Mouse (Mus musculus) heart, postnatal 25 days (tissue): ENCODE results near the gene St6galnac4. TPM values are rescaled to one million over a fixed set of nuclear protein-coding genes. Genes with fewer than 3 reads are reported as not detected.

Source experiments
- DNase-seq: peaks from one replicate; pipeline ENCODE4 v3.0.0; 2022; ENCODE audit warnings: low spot score
- intact Hi-C: fragments of 180-260 bp; cut with DNase I; formaldehyde crosslinking; loops from one replicate; pipeline ENCODE4 v1.15.1; 2025
- total RNA-seq, 2 experiments: library from RNA; stranded (reverse); gene quantifications; 2 replicates each; pipeline ENCODE4 v1.2.3; 2021

Gene St6galnac4
- total RNA-seq, 2 experiments from 2014 or later, result 17.7 to 21.4 TPM

DNA sequence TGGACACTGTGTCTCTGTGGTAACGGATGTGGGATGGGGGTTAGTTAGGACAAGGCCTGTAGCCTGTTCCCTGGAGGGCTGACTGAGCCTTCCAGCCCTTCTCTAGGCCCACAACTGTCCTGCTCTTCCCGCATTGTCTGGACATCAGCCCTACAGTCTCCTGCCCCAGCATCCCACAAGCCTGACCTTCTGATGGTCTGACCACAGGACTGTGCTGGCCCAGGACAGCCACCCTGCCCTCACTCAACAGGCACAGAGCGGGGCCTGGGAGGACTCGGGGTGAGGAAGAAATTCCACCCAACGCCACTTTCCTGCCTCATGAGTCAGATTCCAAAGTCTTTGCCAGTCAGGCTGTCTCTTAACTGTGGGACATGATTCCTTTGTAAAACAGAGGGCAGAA is 10.8 kb downstream of the St6galnac4 start:
- intact Hi-C loops, result no loop called here
- no peak for DNase-seq

DNA sequence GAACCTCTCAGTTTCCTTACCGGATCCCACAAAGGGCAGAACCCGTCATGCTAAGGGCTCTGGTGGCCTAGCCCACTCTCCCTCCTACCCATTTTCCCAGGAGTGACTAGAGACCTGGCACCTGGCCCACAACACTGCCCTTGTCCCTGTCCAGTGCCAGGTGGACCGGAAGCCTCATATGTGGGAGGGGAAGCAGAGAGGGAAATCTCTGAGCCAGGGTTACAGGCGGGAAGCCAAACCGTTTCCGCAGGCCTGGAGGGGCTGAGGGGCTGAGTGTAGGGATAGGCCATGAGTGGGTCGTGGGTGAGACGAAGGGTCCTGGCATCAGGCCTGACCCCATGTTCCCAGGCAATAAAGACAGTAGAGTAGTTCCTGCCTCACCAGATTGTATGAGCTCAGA is 11.6 kb downstream of the St6galnac4 start:
- DNase-seq, result no peak
- intact Hi-C loops, result no loop called here

DNA sequence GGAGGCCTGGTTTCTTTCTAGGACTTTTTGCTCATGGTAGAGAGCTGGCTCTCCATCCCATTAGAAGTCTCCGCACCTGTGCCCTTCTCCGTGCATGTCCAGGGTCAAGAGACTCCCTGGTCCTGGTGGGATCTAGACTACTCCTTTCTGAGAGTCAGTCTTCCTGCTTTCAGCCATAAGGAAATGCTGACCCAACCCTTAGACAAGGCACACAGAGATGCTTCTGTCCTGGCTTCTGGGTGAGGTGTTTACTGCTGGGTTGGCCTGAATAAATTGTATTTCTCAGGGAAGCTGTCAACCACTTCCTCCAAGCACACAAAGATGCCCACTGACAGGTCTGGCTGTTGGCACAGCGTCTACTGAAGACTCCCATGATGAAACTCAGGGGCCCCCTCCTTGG is 12.5 kb downstream of the St6galnac4 start, which contains the start of gene St6galnac6:
St6galnac6 (plus strand) TSS at position 301 of the 400 bp plus-strand sequence.
- DNase-seq, result no peak
- intact Hi-C loops, result no loop called here

DNA sequence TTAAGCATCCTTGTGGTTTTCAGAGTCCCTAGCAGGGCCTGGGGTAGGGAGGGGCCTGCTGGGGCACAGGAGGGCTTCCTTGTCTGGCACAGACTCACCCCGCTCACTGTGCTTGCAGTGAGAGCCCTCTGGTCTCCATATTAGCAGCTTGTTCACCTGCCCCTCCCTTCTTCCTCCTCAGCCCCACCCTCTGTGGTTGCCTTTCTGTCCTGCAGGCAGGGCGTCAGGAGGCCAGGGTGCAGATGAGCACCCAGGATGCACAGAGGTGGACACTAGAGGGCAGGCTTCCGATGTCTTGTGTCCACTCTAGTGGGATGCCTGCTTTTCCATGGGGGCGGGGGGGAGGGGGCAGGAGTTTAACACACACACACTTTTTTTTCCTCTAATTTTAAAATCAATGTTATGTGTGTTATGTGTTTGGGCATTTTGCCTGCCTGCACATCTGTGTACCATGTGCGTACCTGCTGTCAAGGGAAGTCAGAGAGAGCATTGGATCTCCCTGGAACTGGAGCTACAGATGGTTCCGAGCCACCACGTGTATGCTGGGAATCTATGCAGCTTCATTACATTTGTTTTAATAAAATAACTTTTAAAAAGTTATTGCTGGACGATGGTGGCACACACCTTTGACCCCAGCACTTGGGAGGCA is 14.6 kb downstream of the St6galnac4 start:
- intact Hi-C loops, result loop anchor here (1.0 kb wide), 1 partner anchor 18 kb away; no protein-coding TSS in a partner anchor
- no peak for DNase-seq

DNA sequence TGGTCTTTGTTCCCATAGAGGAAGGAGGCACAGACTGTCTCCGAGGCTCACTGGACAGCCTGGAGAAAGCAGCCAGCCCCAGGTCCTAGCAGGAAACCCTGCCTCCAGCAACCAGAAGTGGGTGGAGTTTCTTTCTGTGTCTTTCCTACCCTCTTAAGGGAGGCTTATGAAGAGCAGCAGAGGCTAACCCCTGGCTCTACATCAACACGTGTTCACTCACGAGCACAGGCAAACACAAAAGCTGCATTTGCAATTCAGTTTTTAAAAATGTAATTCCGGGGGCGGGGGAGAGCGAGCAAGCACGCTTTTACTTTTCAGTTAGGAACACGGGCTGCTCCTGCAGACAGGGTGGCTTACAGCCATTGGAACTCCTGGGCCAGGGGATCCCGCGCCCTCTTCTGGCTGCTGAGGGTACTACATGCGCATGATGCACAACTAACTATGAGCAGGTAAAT is 15.7 kb downstream of the St6galnac4 start:
- intact Hi-C loops, result loop anchor here (1.0 kb wide), 1 partner anchor 19 kb away; no protein-coding TSS in a partner anchor
- DNase-seq, result peak; percentile 70

DNA sequence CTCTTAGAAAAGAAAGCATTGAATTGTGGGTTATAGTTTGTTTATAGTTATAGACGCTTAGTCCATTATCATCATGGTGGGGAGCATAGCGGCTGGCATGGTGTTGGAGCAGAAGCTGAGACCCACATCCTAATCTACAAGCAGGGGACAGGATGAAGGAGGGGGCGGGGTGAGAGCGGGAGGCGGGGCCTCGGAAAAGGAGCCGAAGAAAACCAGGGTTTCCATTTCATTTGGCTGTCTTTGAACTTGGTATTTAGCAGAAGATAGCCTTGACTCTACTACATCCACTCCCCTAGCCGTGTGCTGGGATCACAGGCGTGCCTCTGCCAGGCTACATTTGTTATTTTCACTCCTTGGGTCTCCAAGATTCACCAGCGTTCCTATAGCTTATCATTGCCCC is 17.7 kb downstream of the St6galnac4 start:
- intact Hi-C loops, result loop anchor here (1.0 kb wide), 1 partner anchor 18 kb away; no protein-coding TSS in a partner anchor
- no peak for DNase-seq

DNA sequence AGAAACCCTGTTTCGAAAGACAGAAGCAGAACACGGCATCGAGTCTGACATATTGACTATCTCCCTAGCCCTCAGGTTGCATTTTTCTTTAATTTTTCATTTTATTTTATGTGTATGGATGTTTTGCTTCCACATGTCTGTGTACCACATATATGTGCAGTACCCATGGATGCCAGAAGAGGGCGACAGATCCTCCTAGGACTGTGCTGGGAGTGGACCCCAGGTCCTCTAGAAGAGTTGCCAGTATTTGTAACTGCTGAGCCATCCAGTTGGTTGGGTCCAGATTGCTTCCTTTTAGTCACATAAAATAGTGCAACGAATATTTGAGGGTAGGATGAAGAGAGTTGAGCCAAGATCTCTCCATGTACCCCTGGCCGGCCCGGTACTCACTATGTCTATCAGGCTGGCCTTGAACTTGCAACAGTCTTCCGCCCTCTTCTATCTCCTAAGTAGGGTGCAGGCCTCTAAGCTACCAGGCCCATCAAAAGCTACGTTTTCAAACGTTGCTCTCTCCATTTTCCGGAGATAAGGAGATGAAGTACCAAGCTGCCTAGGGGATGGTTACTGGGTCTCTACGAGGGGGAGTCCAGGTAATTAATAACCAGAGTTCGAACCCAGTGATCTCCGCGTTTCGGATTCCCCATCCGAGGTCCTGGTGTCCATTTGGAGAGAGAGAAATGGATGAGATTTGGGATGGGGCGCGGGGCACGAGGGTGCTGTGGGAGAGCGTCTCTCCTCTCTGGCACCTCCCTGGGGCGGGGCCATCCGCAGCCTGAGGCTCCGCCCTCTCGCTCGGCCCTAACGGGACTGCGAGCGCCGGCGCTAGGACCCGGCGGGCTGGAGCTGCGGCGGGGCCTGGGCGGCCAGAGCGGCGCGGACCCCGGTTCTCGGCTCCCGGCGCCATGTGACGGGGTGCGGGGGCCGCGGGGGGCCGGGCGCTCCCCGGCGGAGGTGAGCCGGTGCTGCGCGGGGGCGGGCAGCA is 19.6 kb downstream of the St6galnac4 start:
- intact Hi-C loops, result no loop called here
- DNase-seq, result peak; percentile 81

DNA sequence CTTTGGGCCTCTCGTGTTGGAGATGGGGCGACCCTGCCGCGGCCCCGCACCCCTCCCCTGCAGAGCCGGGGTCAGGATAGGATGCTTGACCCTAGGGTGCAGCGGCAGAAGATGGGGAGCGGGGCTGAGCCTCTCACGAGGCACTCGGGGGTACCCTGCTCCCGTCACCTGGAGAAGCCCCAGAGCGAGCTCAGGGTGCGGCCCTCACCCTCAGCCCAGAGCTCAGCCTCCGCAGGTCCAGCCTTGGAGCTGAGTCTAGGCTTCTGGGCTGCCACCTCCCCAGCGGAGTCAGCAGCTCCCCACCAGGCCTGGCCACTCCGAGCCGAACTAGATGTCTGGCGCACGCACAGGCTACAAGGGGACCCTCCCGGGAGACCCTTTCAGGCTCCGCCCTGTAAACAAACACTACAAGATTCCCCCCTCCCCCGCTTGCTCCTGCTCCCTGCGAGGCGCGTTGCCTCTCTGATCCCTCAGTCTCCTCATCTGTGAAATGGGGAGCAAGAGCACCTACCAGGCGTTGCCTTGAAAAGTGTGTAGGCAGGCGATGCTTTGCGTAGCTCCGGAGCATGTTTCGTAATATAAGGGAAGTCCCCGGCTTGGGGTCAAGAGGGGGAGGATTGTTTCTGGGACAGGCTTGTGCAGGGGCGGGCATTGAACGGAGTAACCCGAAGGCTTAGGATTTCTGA is 20.5 kb downstream of the St6galnac4 start:
- peak; percentile 48 for DNase-seq
- intact Hi-C loops, result no loop called here

DNA sequence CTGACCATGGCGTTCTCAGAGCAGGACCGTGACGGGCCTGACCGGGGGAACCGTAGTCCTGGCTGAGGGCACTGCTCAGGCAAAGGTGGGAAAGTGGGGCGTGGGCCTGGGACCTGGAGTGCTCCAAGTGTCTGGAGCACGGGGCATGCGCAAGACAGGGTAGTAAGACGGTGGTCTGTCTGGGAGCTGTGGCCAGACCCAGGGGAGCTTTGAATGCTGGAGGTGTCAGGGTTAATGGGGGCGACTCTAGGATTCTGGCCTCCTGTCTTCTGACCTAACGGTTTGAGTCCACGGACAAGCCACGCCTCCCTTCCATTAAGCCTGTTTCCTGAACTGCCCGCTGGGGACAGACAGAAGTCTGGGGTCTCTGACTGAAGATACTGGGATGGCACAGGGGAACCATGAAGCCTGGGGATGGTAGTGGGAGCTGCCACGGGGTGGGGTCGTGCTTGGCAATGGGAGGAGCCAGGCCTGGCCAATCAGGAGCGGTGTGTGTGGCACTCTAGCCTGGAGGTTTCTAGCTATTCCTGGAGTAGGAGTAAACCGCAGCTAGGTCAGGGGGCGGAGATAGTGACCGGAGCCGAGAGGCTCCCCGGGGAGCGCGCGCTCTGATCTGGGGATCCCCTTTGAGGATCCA is 21.4 kb downstream of the St6galnac4 start:
- intact Hi-C loops, result no loop called here
- peak; percentile 76 for DNase-seq

DNA sequence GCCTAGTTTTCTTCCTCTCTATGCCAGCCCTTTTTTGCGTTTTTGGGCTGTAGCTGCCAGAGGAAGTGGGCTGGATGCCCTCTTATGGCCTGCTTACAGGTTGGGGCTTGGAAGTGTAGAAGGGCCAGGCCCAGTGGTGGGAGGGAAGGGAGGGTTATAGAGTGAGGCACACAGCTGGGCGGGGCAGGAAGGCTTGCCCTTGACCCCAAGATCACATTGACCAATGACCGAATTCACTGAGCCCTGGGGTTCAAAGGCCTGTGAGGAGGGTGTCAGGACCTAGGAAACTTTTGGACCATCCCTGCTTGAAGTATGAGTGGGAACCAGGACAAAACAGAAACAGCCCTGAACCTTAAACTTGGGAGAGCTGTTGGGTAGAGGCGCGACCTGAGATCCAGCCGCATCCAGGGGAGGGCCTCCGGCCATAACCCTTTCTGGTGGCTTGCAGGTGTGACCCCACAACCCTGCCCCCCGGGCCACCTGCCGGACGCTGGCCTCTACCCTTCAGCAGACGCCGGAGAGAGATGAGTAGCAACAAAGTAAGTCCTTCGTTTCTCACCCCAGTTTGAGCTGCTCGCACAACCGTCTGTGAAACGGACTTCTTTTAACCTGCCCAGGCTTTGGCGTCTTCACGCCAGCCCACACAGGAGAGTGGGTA is 22.0 kb downstream of the St6galnac4 start:
- DNase-seq, result no peak
- intact Hi-C loops, result no loop called here

DNA sequence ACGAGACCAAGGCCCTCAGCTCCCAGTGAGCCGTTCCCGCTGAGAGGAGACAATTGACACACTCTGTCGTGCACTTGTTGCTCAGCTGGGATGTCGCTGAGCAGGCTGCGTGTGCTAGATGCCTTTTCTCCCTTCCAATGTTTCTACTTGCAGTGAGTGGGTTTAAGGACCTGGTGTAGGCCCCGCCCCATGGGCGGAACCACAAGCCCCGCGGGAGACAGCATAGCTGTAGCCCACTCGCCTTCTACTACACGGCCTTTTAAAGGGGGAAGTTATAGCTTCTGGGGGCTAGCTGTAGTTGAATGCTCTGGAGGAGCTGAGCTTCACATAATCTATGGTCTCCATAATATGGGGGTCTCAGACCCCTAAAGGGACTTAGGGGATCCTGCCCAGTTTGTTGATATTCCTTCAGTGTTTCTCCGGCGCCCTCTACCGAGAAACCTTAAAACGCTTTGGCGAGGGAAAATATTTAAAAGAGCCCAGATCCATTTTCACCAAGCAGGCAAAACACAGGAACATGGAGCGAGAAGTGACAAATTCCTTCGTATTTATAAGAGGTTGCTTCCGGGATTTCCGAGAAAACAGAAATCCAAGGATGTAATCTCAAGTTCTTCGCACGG is 23.8 kb downstream of the St6galnac4 start:
- intact Hi-C loops, result no loop called here
- DNase-seq, result no peak

DNA sequence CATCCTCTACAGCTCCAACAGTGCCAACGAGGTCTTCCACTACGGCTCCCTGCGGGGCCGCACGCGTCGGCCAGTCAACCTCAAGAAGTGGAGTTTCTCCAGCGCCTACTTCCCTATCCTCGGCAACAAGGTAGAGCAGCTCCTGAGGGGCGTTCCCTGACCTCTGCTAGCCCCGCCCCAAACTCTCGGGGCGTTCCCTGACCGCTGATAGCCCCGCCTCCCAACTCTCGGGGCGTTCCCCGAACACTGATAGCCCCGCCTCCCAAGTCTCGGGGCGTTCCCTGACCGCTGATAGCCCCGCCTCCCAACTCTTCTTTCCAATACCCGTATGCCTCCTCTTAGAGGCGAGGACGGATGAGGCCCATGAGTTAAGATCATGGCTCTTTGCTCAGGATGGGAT is 25.4 kb downstream of the St6galnac4 start:
- DNase-seq, result no peak
- intact Hi-C loops, result no loop called here

DNA sequence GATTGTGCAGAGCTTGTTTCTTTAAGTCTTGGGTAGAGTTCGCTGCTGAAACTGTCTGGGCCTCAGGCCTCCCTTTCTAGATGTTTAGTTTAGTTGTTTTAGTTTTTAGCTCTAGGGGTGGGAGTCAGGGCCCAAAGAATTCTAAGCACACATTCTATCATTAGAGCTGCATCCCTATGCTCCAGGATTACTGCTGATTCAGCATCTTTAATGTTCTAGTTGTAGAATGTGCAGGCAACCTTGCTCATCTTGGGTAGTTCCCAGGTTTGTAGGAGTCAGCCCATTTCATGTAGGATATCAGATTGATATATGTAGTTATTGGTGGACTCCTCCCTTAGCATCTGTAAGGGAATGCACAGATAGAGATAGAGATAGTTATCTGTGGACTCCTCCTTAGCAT is 30.2 kb downstream of the St6galnac4 start:
- intact Hi-C loops, result loop anchor here (5.0 kb wide), 1 partner anchor 35 kb away; no protein-coding TSS in a partner anchor
- DNase-seq, result no peak

DNA sequence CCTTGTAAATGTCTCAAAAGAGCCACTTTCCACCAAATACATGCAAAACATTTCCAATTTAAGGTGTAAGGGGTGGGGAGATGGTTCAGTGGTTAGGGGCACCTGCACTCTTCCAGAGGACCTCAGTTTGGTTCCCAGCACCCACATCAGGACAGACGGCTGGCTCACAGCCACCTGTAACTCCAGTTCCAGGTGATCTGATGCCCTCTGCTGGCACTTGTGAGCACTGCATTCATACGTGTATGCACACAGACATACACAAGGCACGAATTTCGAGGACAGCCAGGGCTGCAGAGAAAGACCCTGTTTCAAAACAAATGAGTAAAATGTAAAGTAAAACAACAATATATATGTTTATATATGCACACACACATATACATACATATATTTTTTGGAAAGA is 30.7 kb downstream of the St6galnac4 start:
- DNase-seq, result no peak
- intact Hi-C loops, result loop anchor here (5.0 kb wide), 1 partner anchor 35 kb away; no protein-coding TSS in a partner anchor

DNA sequence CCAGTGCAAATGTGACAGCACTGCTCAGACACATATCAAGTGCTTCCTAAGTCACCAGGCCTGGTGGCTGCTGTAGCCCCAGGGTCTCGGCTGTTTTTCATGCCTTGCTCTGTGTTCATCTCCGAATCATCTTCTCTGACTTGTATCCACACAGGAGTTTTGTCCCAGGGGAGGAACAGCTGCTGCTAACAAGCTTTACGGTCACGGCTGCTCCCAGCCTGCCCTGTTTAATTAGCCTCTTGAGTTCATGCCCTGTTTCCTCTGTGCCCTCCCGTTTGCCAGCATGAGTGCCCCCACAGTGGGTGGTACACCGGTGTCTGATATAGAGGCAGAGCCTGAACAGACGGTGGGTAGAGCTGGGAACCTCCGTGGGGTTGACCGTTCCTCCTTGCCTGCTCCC is 31.2 kb downstream of the St6galnac4 start:
- intact Hi-C loops, result loop anchor here (5.0 kb wide), 1 partner anchor 36 kb away; no protein-coding TSS in a partner anchor
- DNase-seq, result no peak

DNA sequence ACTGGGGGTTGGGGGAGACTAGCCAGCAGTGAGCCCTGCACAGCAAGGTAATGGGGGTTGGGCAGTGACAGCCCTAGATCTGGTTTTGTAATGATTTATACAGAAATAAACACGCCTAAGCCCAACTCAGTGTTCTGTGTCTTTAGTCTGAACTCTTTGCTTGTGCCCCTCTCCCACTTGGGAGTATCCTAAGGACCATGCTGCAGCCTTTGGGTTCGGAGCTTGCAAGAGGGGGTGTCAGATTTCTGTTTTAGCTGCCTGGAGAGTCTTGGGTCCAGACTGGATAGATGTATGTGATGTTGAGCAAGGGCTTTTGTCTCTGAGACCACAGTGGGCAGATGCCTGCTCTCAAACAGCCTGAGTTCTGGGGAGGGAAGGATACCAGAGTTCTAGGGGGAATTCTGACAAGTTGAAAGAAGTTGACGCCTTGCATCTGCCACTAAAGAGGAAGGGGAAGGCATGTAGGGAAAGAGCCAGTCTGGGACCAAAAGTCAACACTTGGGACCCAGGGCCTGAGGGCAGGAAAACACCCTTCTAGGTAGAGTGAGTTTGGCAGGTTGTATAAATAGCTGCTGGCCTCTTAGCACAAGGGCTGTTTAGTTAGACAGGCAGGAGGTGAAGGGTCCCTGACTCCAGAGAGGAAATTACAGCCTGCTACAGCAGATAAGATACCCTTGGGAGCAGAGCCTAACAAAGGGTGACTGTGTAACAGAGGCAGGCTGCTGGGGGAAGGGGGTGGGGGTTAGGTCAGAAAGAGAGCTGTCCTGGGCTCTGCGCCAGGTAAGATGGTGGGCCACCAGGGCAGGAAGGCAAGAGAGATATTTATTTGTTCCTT is 34.0 kb downstream of the St6galnac4 start:
- intact Hi-C loops, result no loop called here
- peak; percentile 70 for DNase-seq

DNA sequence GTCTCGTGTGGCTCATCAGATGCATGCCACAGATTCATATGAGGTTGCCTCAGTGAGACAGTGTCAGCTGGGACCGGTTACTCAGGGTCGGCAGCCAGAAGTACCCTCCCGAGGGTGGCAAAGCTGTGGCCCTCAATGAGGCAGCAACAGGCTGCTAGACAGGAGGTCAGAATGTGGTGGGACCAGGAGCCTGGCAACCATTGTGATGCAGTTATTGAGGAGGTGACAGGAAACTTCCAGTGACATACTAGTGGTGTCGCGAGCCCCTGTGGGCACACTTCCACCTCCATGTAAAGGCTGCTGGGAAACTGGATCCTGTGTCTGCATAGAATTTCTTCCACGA is 34.6 kb downstream of the St6galnac4 start, which contains the start of gene Ak1:
Ak1 (plus strand) TSS at position 242 of the 343 bp plus-strand sequence.
- no peak for DNase-seq
- intact Hi-C loops, result no loop called here
